Mouse (Mus musculus) megakaryocyte, embryonic 14.5 days (primary cell): ENCODE results near the gene Clstn2.

Experiments used
- FLI1 ChIP-seq: IDR thresholded peaks from 2 replicates; pipeline ENCODE4 v1.6.1; 2012; ENCODE audit warnings: low read length, inconsistent platforms, mixed read lengths
- GATA1 ChIP-seq: IDR thresholded peaks from 3 replicates; pipeline ENCODE4 v1.6.1; 2012; ENCODE audit warnings: mixed read lengths, low read length, inconsistent platforms, borderline replicate concordance

DNA sequence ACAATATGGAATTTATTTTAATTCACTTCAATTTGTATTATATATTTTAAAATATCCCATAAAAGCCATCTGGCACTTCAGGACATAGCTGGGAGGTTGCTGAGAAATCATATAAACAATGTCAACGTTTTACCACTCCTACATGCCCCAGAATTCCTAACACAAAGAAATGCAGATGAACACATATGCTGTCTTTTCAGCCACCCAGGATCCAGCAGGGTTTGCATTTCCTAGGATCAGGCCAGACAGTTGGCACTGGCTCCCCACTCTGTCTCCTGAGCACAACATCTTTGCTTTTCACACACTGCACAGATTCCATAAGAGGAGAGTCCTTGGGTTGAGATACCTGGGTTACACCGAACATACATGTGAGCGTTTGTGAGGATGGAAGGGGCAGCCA lies 508.1 kb downstream of the Clstn2 start:
- TF ChIP-seq GATA1 = no peak
- TF ChIP-seq FLI1 = no peak
